Mouse (Mus musculus) kidney, postnatal 0 days (tissue): ENCODE measurements at regions not wholly inside any gene's neighbourhood (a gene's known extent, or its start where the extent isn't known, plus 50 kb on each side); places are given as distances from the start of the nearest gene placed in this dataset.
A peak's percentile ranks its signal among the peaks of the same experiment; 100 is the strongest.

Source experiments
- ATAC-seq: fragments of 200-750 bp; cut with Nextera tagmentation; replicated peaks from 2 replicates; pipeline ENCODE4 v1.8.0; 2017; ENCODE audit warnings: low read depth, moderate number of reproducible peaks, moderate TSS enrichment, moderate library complexity; ENCODE audit not compliant: low FRiP score
- DNase-seq: peaks from one replicate; pipeline ENCODE4 v3.0.0-alpha.2; 2016; ENCODE audit warnings: low spot score
- H3K27ac ChIP-seq: fragments of 300-500 bp; sonication (generic); 2 replicates; pipeline ENCODE4 v1.5.1; 2014; ENCODE audit warnings: mild to moderate bottlenecking
- H3K27me3 ChIP-seq: fragments of 300-500 bp; sonication (generic); 2 replicates; pipeline ENCODE4 v1.6.1; 2014; ENCODE audit warnings: low read length, mixed read lengths; ENCODE audit not compliant: insufficient read depth
- H3K36me3 ChIP-seq: fragments of 300-500 bp; sonication (generic); 2 replicates; pipeline ENCODE4 v1.6.1; 2014; ENCODE audit warnings: low read length, mixed read lengths; ENCODE audit not compliant: insufficient read depth
- H3K4me1 ChIP-seq: fragments of 300-500 bp; sonication (generic); replicated peaks from 2 replicates; pipeline ENCODE4 v1.6.1; 2014; ENCODE audit warnings: antibody characterized with exemption, low read length, mixed read lengths; ENCODE audit not compliant: insufficient read depth
- H3K4me2 ChIP-seq: fragments of 300-500 bp; sonication (generic); 2 replicates; pipeline ENCODE4 v1.6.1; 2014; ENCODE audit warnings: mild to moderate bottlenecking, low read length, moderate library complexity, mixed read lengths
- H3K4me3 ChIP-seq: fragments of 300-500 bp; sonication (generic); replicated peaks from 2 replicates; pipeline ENCODE4 v1.5.1; 2014; ENCODE audit warnings: low read depth, low read length
- H3K9ac ChIP-seq: fragments of 300-500 bp; sonication (generic); 2 replicates; pipeline ENCODE4 v1.6.1; 2014; ENCODE audit warnings: low read depth, low read length
- H3K9me3 ChIP-seq: fragments of 300-500 bp; sonication (generic); replicated peaks from 2 replicates; pipeline ENCODE4 v1.6.1; 2016; ENCODE audit warnings: low read length, inconsistent platforms, mixed read lengths
- CTCF ChIP-seq: IDR thresholded peaks from 2 replicates; pipeline ENCODE4 v1.5.1; 2016; ENCODE audit warnings: antibody characterized with exemption, low read depth, mild to moderate bottlenecking, moderate library complexity
- WGBS: fragments of 180-500 bp; shearing (Covaris S2); extraction: QIAGEN DNeasy Blood & Tissue Kit; methylation state at CpG from one replicate; pipeline ENCODE4 v1.1.7; 2014; 5-methylcytosine and 5-hydroxymethylcytosine counted together

DNA sequence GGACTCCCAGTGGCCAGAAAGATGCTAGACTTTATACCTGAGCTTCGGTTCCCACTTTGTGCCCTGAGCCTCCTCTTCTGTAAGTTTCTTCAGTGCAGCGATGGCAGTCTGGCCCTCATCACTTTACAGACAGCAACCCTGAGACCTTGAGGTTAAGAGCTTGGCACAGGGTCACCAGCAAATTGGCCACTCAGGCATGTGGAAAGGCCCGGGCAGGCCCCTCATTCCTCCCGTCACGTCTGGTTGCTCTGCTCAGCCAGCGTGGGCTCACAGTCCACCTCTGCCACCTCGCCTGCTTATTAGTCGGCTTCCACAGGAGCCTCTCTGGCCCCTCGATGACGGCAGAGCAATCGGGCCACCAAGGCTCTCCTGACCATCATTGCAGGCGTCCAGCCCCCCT lies 191.5 kb upstream of the Mvb12b start:
- H3K36me3 ChIP-seq = no peaks in the 10 kb centered on the region
- ATAC-seq = no peak
- H3K9ac ChIP-seq = no peak overlapping the region
- H3K9me3 ChIP-seq = no peaks in the 10 kb centered on the region
- 38% methylated on average over 12 of the region's 12 CpGs for WGBS
- TF ChIP-seq CTCF = no peak
- H3K27me3 ChIP-seq = no peaks in the 10 kb centered on the region
- no peak overlapping the region for H3K4me3 ChIP-seq
- no peak overlapping the region for H3K27ac ChIP-seq
- DNase-seq = peak; percentile 22
- no peaks in the 10 kb centered on the region for H3K4me1 ChIP-seq
- H3K4me2 ChIP-seq = no peak overlapping the region

DNA sequence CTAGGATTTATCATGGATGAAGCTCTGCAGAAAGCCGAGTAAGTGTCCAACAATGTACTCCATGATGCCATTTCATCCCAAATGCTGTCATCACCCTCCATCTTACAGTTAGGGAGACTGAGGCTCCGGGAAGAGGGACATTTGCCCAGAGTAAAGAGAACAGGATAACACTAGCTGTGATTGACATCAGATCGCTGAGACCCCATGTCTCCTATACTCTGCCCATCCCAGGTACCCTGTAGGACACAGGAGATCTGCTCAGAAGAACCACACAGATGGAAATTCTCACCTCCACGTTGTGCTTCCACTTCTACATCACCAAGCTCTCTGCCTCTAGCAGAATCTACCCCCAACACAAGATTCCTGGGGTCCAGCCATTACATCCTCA lies 191.1 kb upstream of the Mvb12b start:
- WGBS = 81% methylated on average over 4 of the region's 4 CpGs

GRCm38 (mm10) chr2:34078248-34078874 lies 190.6 kb upstream of the Mvb12b start:
- Histone ChIP-seq H3K9ac (no peak overlapping the region), H3K4me1 (no peaks in the 10 kb centered on the region), H3K4me3 (no peak overlapping the region), H3K9me3 (no peaks in the 10 kb centered on the region), H3K4me2 (no peak overlapping the region), H3K27me3 (no peaks in the 10 kb centered on the region), H3K36me3 (no peaks in the 10 kb centered on the region), H3K27ac (no peak overlapping the region)
- ATAC-seq = no peak
- TF ChIP-seq CTCF = no peak
- peak; percentile 4 for DNase-seq
- WGBS = 86% methylated on average over 3 of the region's 3 CpGs

More for the DNA sequence above, 191.1 kb upstream of the Mvb12b start:
- Histone ChIP-seq H3K27me3 (no peaks in the 10 kb centered on the region), H3K4me3 (no peak overlapping the region), H3K9ac (no peak overlapping the region), H3K4me2 (no peak overlapping the region), H3K4me1 (no peaks in the 10 kb centered on the region), H3K9me3 (no peaks in the 10 kb centered on the region), H3K27ac (no peak overlapping the region), H3K36me3 (no peaks in the 10 kb centered on the region)
- DNase-seq (no peak), ATAC-seq (no peak)
- no peak for TF ChIP-seq CTCF

DNA sequence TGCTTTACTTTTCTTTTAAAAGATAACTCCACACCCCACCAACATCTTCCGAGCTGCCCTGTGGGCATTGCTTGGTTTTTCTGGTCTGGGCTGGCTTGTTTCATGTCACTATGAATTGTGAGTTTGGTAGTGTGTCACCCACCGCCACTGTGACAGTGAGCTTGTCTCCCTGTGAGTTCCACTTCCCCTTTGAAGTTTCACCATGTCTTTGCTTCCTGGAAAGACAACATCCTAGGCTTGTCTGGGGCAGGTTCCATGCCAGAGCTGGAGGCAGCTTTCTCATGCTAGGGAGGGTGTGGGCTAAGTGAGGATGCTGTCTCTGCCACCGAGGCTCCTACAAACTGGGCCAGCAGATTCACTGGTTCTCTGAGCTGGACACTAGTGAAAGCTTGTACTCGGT lies 188.6 kb upstream of the Mvb12b start:
- no peak overlapping the region for H3K9ac ChIP-seq
- no peak overlapping the region for H3K4me3 ChIP-seq
- H3K27ac ChIP-seq = no peak overlapping the region
- H3K9me3 ChIP-seq = no peaks in the 10 kb centered on the region
- no peak for ATAC-seq
- no peaks in the 10 kb centered on the region for H3K36me3 ChIP-seq
- TF ChIP-seq CTCF = no peak
- H3K27me3 ChIP-seq = no peaks in the 10 kb centered on the region
- no peak overlapping the region for H3K4me2 ChIP-seq
- 67% methylated on average over 4 of the region's 4 CpGs for WGBS
- no peak for DNase-seq
- H3K4me1 ChIP-seq = no peaks in the 10 kb centered on the region

GRCm38 (mm10) chr2:34074066-34074465 lies 186.3 kb upstream of the Mvb12b start:
- ATAC-seq (no peak), DNase-seq (no peak)
- Histone ChIP-seq H3K9me3 (no peaks in the 10 kb centered on the region), H3K9ac (no peak overlapping the region), H3K4me2 (no peak overlapping the region), H3K36me3 (no peaks in the 10 kb centered on the region), H3K4me3 (no peak overlapping the region), H3K27ac (no peak overlapping the region), H3K27me3 (no peaks in the 10 kb centered on the region), H3K4me1 (no peaks in the 10 kb centered on the region)
- 76% methylated on average over 3 of the region's 3 CpGs for WGBS
- no peak for TF ChIP-seq CTCF

- H3K4me1 ChIP-seq = no peaks in the 10 kb centered on the region
- DNase-seq (no peak), ATAC-seq (no peak)
- 91% methylated on average over 13 of the region's 13 CpGs for WGBS
- H3K9me3 ChIP-seq = no peaks in the 10 kb centered on the region
- no peak overlapping the region for H3K9ac ChIP-seq
- no peak overlapping the region for H3K4me2 ChIP-seq
- TF ChIP-seq CTCF = no peak
- H3K27ac ChIP-seq = no peak overlapping the region
- no peaks in the 10 kb centered on the region for H3K36me3 ChIP-seq
- H3K4me3 ChIP-seq = no peak overlapping the region
- no peaks in the 10 kb centered on the region for H3K27me3 ChIP-seq
Measured at GRCm38 (mm10) chr2:34065592-34065991, 177.8 kb upstream of the Mvb12b start.

GRCm38 (mm10) chr2:34065090-34065489 lies 177.3 kb upstream of the Mvb12b start:
- Histone ChIP-seq H3K4me2 (no peak overlapping the region), H3K4me1 (no peaks in the 10 kb centered on the region), H3K9ac (no peak overlapping the region), H3K9me3 (no peaks in the 10 kb centered on the region), H3K36me3 (no peaks in the 10 kb centered on the region), H3K27me3 (no peaks in the 10 kb centered on the region), H3K4me3 (no peak overlapping the region), H3K27ac (no peak overlapping the region)
- no peak for TF ChIP-seq CTCF
- no peak for ATAC-seq
- 42% methylated on average over 10 of the region's 10 CpGs for WGBS
- peak; percentile 36 for DNase-seq
